Mouse (Mus musculus) limb, embryonic 14.5 days (tissue): ENCODE data around the gene Naaladl2. TPM values are rescaled to one million over a fixed set of nuclear protein-coding genes. Genes with fewer than 3 reads are reported as not detected.

Experiments
- ATAC-seq: fragments of 200-750 bp; cut with Nextera tagmentation; 2 replicates; pipeline ENCODE4 v1.8.0; 2017; ENCODE audit warnings: low read depth, moderate number of reproducible peaks, moderate TSS enrichment; ENCODE audit not compliant: low FRiP score
- DNase-seq: peaks from one replicate; pipeline ENCODE4 v3.0.0-alpha.2; 2015; ENCODE audit warnings: low spot score
- H3K27ac ChIP-seq: fragments of 300-500 bp; sonication (generic); replicated peaks from 2 replicates; pipeline ENCODE4 v1.5.1; 2014; ENCODE audit warnings: low read depth, mild to moderate bottlenecking, low read length, moderate library complexity, mixed read lengths
- H3K27me3 ChIP-seq: fragments of 300-500 bp; sonication (generic); 2 replicates; pipeline ENCODE4 v1.6.1; 2014; ENCODE audit warnings: low read length, mixed read lengths; ENCODE audit not compliant: control insufficient read depth, insufficient read depth
- H3K36me3 ChIP-seq: fragments of 300-500 bp; sonication (generic); 2 replicates; pipeline ENCODE4 v1.6.1; 2014; ENCODE audit warnings: mild to moderate bottlenecking, low read length, moderate library complexity, mixed read lengths; ENCODE audit not compliant: control insufficient read depth, insufficient read depth
- H3K4me1 ChIP-seq: fragments of 300-500 bp; sonication (generic); 2 replicates; pipeline ENCODE4 v1.6.1; 2014; ENCODE audit warnings: antibody characterized with exemption, low read length, mixed read lengths; ENCODE audit not compliant: control insufficient read depth, insufficient read depth
- H3K4me2 ChIP-seq: fragments of 300-500 bp; sonication (generic); replicated peaks from 2 replicates; pipeline ENCODE4 v1.6.1; 2014; ENCODE audit warnings: low read depth, mild to moderate bottlenecking, low read length, moderate library complexity; ENCODE audit not compliant: severe bottlenecking
- H3K4me3 ChIP-seq: fragments of 300-500 bp; sonication (generic); replicated peaks from 2 replicates; pipeline ENCODE4 v1.5.1; 2014; ENCODE audit warnings: low read length
- H3K9ac ChIP-seq: fragments of 300-500 bp; sonication (generic); 2 replicates; pipeline ENCODE4 v1.6.1; 2014; ENCODE audit warnings: mild to moderate bottlenecking, low read depth, low read length, moderate library complexity; ENCODE audit not compliant: severe bottlenecking
- H3K9me3 ChIP-seq: fragments of 300-500 bp; sonication (generic); 2 replicates; pipeline ENCODE4 v1.6.1; 2016; ENCODE audit warnings: low read length; ENCODE audit not compliant: control insufficient read depth
- POLR2A ChIP-seq: fragments of 200-500 bp; IDR thresholded peaks from 2 replicates; pipeline ENCODE4 v1.8.0; 2012; ENCODE audit warnings: inconsistent platforms, mild to moderate bottlenecking, moderate library complexity, borderline replicate concordance; ENCODE audit not compliant: insufficient read depth, insufficient read length; ENCODE audit errors: extremely low read depth
- WGBS: fragments of 180-500 bp; shearing (Covaris S2); extraction: QIAGEN DNeasy Blood & Tissue Kit; methylation state at CpG from one replicate; pipeline ENCODE4 v1.1.7; 2014; 5-methylcytosine and 5-hydroxymethylcytosine counted together
- polyA plus RNA-seq, 2 experiments: library from polyadenylated mRNA; depleted of rRNA in 1 of 2; stranded (reverse) in 1 of 2; unstranded in 1 of 2; fragments of >200 nt; fragmentation: Nextera tagmentation in 1 of 2; extraction: Ambion mirVana in 1 of 2; gene quantifications; 2 replicates each; pipeline versions ENCODE4 v1.2.1 to v1.2.3; 2012 to 2014

The Naaladl2 gene
- polyA plus RNA-seq, 2 experiments = 0.89 to 2.3 TPM

- Histone ChIP-seq H3K9me3 (no peaks in the 10 kb centered on the region), H3K27me3 (no peaks in the 10 kb centered on the region), H3K36me3 (no peaks in the 10 kb centered on the region), H3K27ac (no peak overlapping the region), H3K4me2 (no peak overlapping the region), H3K9ac (no peak overlapping the region), H3K4me1 (no peaks in the 10 kb centered on the region), H3K4me3 (no peak overlapping the region)
- WGBS = 58% methylated on average over 2 of the region's 2 CpGs
- no peak for ATAC-seq
- DNase-seq = peak; percentile 12
- no peak for TF ChIP-seq POLR2A
These were observed 591.4 kb downstream of the Naaladl2 start for GRCm38 (mm10) chr3:24552631-24553030.

DNA sequence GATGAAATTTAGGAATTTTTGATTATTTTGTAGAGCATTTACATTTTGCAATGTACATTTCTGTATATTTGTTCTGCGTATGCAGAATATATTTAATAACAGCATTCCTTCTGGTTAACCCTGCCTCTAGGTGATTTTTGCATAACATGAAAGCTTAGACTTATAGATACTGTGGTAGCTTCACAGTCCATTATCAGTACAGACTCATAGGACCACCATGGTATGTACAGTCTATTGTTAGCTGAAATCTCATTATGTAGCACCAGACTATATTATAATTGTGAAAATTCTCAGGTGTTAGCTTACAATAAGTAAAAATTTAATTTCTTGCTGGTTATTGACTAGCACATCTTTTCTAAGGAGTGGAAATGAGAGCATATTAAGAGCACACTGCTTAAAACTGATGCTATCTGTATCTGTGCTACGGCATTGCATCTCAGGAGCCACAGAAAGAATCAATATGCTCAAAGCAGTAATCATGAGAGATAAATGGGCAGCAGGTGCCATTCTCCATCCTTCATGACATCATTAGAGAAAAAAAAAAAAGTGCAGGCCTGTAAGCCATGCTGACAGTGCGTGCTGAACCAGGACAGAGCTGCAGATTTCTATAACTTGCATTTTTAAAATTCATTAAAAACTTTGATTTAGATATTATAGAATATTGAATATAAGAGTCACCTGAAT lies 610.1 kb downstream of the Naaladl2 start:
- H3K27me3 ChIP-seq = no peaks in the 10 kb centered on the region
- H3K27ac ChIP-seq = no peak overlapping the region
- no peaks in the 10 kb centered on the region for H3K36me3 ChIP-seq
- DNase-seq = no peak
- no peak overlapping the region for H3K4me2 ChIP-seq
- H3K9me3 ChIP-seq = no peaks in the 10 kb centered on the region
- no peaks in the 10 kb centered on the region for H3K4me1 ChIP-seq
- H3K4me3 ChIP-seq = no peak overlapping the region
- ATAC-seq = no peak
- 89% methylated on average over 3 of the region's 3 CpGs for WGBS
- H3K9ac ChIP-seq = no peak overlapping the region
- no peak for TF ChIP-seq POLR2A

DNA sequence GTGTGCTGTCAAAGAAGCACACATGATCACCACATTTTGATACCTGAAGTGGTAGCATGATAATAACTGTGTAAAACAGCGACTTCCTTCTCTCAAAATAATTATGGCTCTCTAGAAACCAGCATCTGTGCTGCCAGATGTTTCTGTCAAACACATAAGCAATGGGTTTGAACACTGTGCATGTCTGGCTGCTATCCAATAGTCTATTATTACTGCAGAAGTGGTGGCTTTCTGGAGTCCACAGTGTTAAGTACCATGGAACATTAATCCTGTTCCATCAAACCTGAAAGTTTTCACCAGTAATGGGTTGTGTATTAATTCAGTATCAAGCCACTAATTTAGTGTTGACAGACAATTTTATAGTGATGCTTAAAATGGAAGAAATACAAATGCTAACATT lies 629.1 kb downstream of the Naaladl2 start:
- DNase-seq (peak; percentile 51), ATAC-seq (peak; percentile 53; the same call in 1 of the 2 replicates)
- 15% methylated on average over 1 of the region's 1 CpGs for WGBS
- Histone ChIP-seq H3K36me3 (no peaks in the 10 kb centered on the region), H3K4me3 (no peak overlapping the region), H3K4me2 (no peak overlapping the region), H3K4me1 (no peaks in the 10 kb centered on the region), H3K27ac (no peak overlapping the region), H3K9ac (no peak overlapping the region), H3K9me3 (no peaks in the 10 kb centered on the region), H3K27me3 (no peaks in the 10 kb centered on the region)
- no peak for TF ChIP-seq POLR2A

GRCm38 (mm10) chr3:24486456-24487112 lies 657.5 kb downstream of the Naaladl2 start:
- 67% methylated on average over 4 of the region's 4 CpGs for WGBS
- Histone ChIP-seq H3K9me3 (no peaks in the 10 kb centered on the region), H3K4me2 (no peak overlapping the region), H3K27ac (no peak overlapping the region), H3K9ac (no peak overlapping the region), H3K4me3 (no peak overlapping the region), H3K36me3 (no peaks in the 10 kb centered on the region), H3K27me3 (no peaks in the 10 kb centered on the region), H3K4me1 (no peaks in the 10 kb centered on the region)
- no peak for ATAC-seq
- no peak for DNase-seq
- TF ChIP-seq POLR2A = no peak

GRCm38 (mm10) chr3:24463941-24464340 lies 680.1 kb downstream of the Naaladl2 start:
- 90% methylated on average over 4 of the region's 4 CpGs for WGBS
- Histone ChIP-seq H3K27me3 (no peaks in the 10 kb centered on the region), H3K4me2 (no peak overlapping the region), H3K9me3 (no peaks in the 10 kb centered on the region), H3K4me3 (no peak overlapping the region), H3K27ac (no peak overlapping the region), H3K9ac (no peak overlapping the region), H3K36me3 (no peaks in the 10 kb centered on the region), H3K4me1 (no peaks in the 10 kb centered on the region)
- DNase-seq (no peak), ATAC-seq (no peak)
- no peak for TF ChIP-seq POLR2A
